ENCODE assay signal across 21 mouse cellular contexts in the genomic region with DNA sequence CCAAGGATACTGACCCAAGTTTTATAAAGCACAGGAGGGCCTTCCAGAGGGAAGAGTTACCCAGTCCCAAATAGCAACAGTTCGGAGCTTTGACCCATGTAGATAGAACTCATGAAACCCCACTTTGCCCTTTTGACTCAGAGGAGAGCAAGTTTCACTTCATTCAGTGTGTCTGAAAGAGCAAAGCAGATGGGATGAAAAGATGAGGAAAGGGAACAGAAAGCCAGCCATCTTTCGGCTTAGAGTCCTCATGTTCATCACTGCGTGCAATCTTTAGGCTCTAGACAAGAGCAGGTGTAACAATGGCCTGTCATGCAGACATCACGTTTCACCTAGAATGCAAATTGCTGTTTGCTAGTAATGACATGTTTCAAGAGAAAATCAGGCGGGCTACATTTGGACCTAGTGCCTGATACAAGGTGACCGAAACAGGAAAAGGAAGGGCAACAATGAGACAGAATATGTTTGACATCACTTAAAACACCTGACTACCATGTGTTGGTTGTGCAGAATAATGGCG. TPM values are rescaled to one million over a fixed set of nuclear protein-coding genes. Genes with fewer than 3 reads are reported as not detected.
DNase-seq lines count a peak whose midpoint lies in the region; ATAC-seq and TF ChIP-seq lines count a peak whose summit lies in the region.
"Had no signal": no experiment of that assay in that cellular context is flagged by ENCODE, and none has a peak within 500 bp of the region (broad histone marks: within the 10 kb centered on the region; RNA-seq: fewer than 3 reads in every experiment).

No protein-coding gene starts in this region.

- peak; percentile 85 for TF ChIP-seq EP300 in CH12.LX (IDR thresholded peaks at IDR 0.05; ENCODE audit: low read length)

- H3K79me2 ChIP-seq in CH12.LX (replicated peaks; ENCODE audit: control insufficient read depth, extremely low read depth, insufficient read depth, poor library complexity, severe bottlenecking): no peaks in the 10 kb centered on the region

- no peak overlapping the region for H3K9ac ChIP-seq in forebrain, embryonic 13.5 days
- H3K9ac ChIP-seq in forebrain, embryonic 15.5 days (replicated peaks): no peak overlapping the region
- H3K9ac ChIP-seq in CH12.LX (ENCODE audit: insufficient read depth, low read depth): no peak overlapping the region
- no peak overlapping the region for H3K9ac ChIP-seq in heart, embryonic 11.5 days (ENCODE audit: low read depth, low read length)
- H3K9ac ChIP-seq: embryonic facial prominence, embryonic 12.5 days; forebrain, embryonic 12.5 days; forebrain, postnatal 0 days had no signal

- 0 out of 2 replicates have a peak overlapping the region, but pooled peaks have one; percentile 62 for H3K27ac ChIP-seq in forebrain, embryonic 13.5 days
- H3K27ac ChIP-seq in forebrain, embryonic 15.5 days (replicated peaks): no peak overlapping the region
- no peak overlapping the region for H3K27ac ChIP-seq in CH12.LX (ENCODE audit: insufficient read depth, low read depth)
- no peak overlapping the region for H3K27ac ChIP-seq in heart, embryonic 11.5 days (ENCODE audit: low read depth, low read length)
- H3K27ac ChIP-seq: embryonic facial prominence, embryonic 10.5 days; embryonic facial prominence, embryonic 12.5 days had no signal

- no peak for TF ChIP-seq CTCF in CH12.LX (conservative IDR thresholded peaks at IDR 0.05 in 1 of 2, IDR thresholded peaks at IDR 0.05 in 1 of 2; ENCODE audit: low read depth in 2 of 2, low read length in 2 of 2)

- no peak; the same call in 1 of the 2 replicates for TF ChIP-seq RAD21 in CH12.LX (IDR thresholded peaks at IDR 0.05; ENCODE audit: low read depth, low read length)

- peak; percentile 88 for DNase-seq in A20 (ENCODE audit: low read depth, low spot score)
- DNase-seq in CH12.LX (ENCODE audit: extremely low read depth): peak; percentile 61
- DNase-seq in splenic B cell, adult 2 months (ENCODE audit: low read depth, low spot score): peak; percentile 64
- DNase-seq in right cerebral cortex, postnatal 14 days: no peak
- DNase-seq: adrenal gland, adult 2 months; adrenal gland, postnatal 10 days; adrenal gland, postnatal 25 days; B cell, adult 2 months; cerebellum, adult 11 months; cerebellum, adult 18-20 months; cerebellum, adult 8-10 months; cerebellum, postnatal 14 days; cerebellum, postnatal 36 days had no signal

- in situ Hi-C loops in CH12.LX (cut with MboI; ENCODE audit: low pct_ligation_motif_present, low pct_unique_long_range_greater_than_20kb, low sequenced_read_pairs): no loop called here

- dilution Hi-C loops in CH12.LX (cut with MboI; ENCODE audit: extremely low pct_ligation_motif_present, extremely low pct_unique_long_range_greater_than_20kb, low sequenced_read_pairs): no loop called here

- H3K4me1 ChIP-seq in forebrain, embryonic 13.5 days: peaks cover 38% of the 10 kb centered on the region
- peaks cover 23% of the 10 kb centered on the region for H3K4me1 ChIP-seq in forebrain, embryonic 15.5 days
- peaks cover 32 to 65% of the 10 kb centered on the region in 2 experiments for H3K4me1 ChIP-seq in CH12.LX (ENCODE audit: control insufficient read depth in 1 of 2, insufficient read depth in 2 of 2)
- H3K4me1 ChIP-seq in heart, embryonic 11.5 days (ENCODE audit: control insufficient read depth, insufficient read depth, low read length): no peaks in the 10 kb centered on the region
- H3K4me1 ChIP-seq: embryonic facial prominence, embryonic 12.5 days had no signal

- no peak overlapping the region for H3K4me2 ChIP-seq in forebrain, embryonic 13.5 days
- no peak overlapping the region for H3K4me2 ChIP-seq in forebrain, embryonic 15.5 days (replicated peaks)
- peak overlapping the region; percentile 62 for H3K4me2 ChIP-seq in CH12.LX (ENCODE audit: insufficient read depth, low read depth, poor library complexity, severe bottlenecking)
- no peak overlapping the region for H3K4me2 ChIP-seq in heart, embryonic 11.5 days
- H3K4me2 ChIP-seq: embryonic facial prominence, embryonic 12.5 days; forebrain, embryonic 12.5 days had no signal

- TF ChIP-seq POLR2A in CH12.LX (IDR thresholded peaks at IDR 0.05; ENCODE audit: low read depth, low read length): no peak

- H3K9me3 ChIP-seq in forebrain, embryonic 13.5 days (replicated peaks): no peaks in the 10 kb centered on the region
- H3K9me3 ChIP-seq in forebrain, embryonic 15.5 days: no peaks in the 10 kb centered on the region
- no peaks in the 10 kb centered on the region for H3K9me3 ChIP-seq in CH12.LX (replicated peaks; ENCODE audit: low read length)
- no peaks in the 10 kb centered on the region for H3K9me3 ChIP-seq in heart, embryonic 11.5 days (replicated peaks; ENCODE audit: control insufficient read depth, low read length)
- H3K9me3 ChIP-seq: embryonic facial prominence, embryonic 10.5 days; embryonic facial prominence, embryonic 12.5 days; forebrain, embryonic 12.5 days had no signal

- no peaks in the 10 kb centered on the region for H3K27me3 ChIP-seq in forebrain, embryonic 13.5 days
- no peaks in the 10 kb centered on the region for H3K27me3 ChIP-seq in forebrain, embryonic 15.5 days
- no peaks in the 10 kb centered on the region for H3K27me3 ChIP-seq in CH12.LX (replicated peaks)
- H3K27me3 ChIP-seq in splenic B cell, adult 2 months (ENCODE audit: control insufficient read depth, insufficient read depth, low read length, poor library complexity, severe bottlenecking): no peaks in the 10 kb centered on the region
- H3K27me3 ChIP-seq in heart, embryonic 11.5 days (ENCODE audit: control insufficient read depth, insufficient read depth, low read length): no peaks in the 10 kb centered on the region
- H3K27me3 ChIP-seq: embryonic facial prominence, embryonic 12.5 days; forebrain, embryonic 12.5 days had no signal

- ATAC-seq in forebrain, embryonic 13.5 days: no peak
- ATAC-seq in forebrain, embryonic 15.5 days (replicated peaks): no peak
- no peak for ATAC-seq in heart, embryonic 11.5 days (replicated peaks; ENCODE audit: insufficient number of reproducible peaks, low FRiP score, low TSS enrichment)
- ATAC-seq: CD4-positive, CD25-positive, alpha-beta regulatory T cell, adult 4 months; forebrain, postnatal 0 days had no signal

- H3K36me3 ChIP-seq in forebrain, embryonic 13.5 days (ENCODE audit: poor library complexity, severe bottlenecking): no peaks in the 10 kb centered on the region
- H3K36me3 ChIP-seq in forebrain, embryonic 15.5 days: no peaks in the 10 kb centered on the region
- H3K36me3 ChIP-seq in CH12.LX (replicated peaks in 1 of 2; ENCODE audit: control insufficient read depth in 1 of 2, insufficient read depth in 1 of 2, low read length in 1 of 2): no peaks in the 10 kb centered on the region
- H3K36me3 ChIP-seq in splenic B cell, adult 2 months (ENCODE audit: control insufficient read depth, insufficient read depth, low read length, poor library complexity, severe bottlenecking): no peaks in the 10 kb centered on the region
- no peaks in the 10 kb centered on the region for H3K36me3 ChIP-seq in heart, embryonic 11.5 days (ENCODE audit: control insufficient read depth, insufficient read depth, low read length)
- H3K36me3 ChIP-seq: embryonic facial prominence, embryonic 10.5 days; embryonic facial prominence, embryonic 12.5 days; forebrain, embryonic 12.5 days had no signal

- H3K4me3 ChIP-seq in forebrain, embryonic 13.5 days: no peak overlapping the region
- H3K4me3 ChIP-seq in forebrain, embryonic 15.5 days: no peak overlapping the region
- H3K4me3 ChIP-seq in CH12.LX (replicated peaks in 1 of 3; ENCODE audit: low read depth in 2 of 3, low read length in 2 of 3, poor library complexity in 1 of 3): no peak overlapping the region
- no peak overlapping the region for H3K4me3 ChIP-seq in heart, embryonic 11.5 days (ENCODE audit: low read depth, low read length)
- H3K4me3 ChIP-seq: embryonic facial prominence, embryonic 10.5 days; embryonic facial prominence, embryonic 12.5 days; forebrain, embryonic 12.5 days had no signal

- 94% methylated on average over 7 of the region's 7 CpGs for WGBS in forebrain, embryonic 13.5 days
- WGBS in forebrain, embryonic 15.5 days: 93% methylated on average over 7 of the region's 7 CpGs
- WGBS in heart, embryonic 11.5 days (ENCODE audit: insufficient replicate concordance): 90% methylated on average over 7 of the region's 7 CpGs

TF ChIP-seq in CH12.LX, 34 proteins besides CTCF, POLR2A, EP300 and RAD21:
- TF ChIP-seq MYC (IDR thresholded peaks at IDR 0.05; ENCODE audit: low read depth, low read length): peak; percentile 63
- TF ChIP-seq MAFK (IDR thresholded peaks at IDR 0.05; ENCODE audit: insufficient replicate concordance, low read length): 0 out of 2 replicates have a peak, but pooled peaks have one; percentile 45
- no peak for TF ChIP-seq HCFC1 (IDR thresholded peaks at IDR 0.05; ENCODE audit: low read depth, low read length)
- TF ChIP-seq BHLHE40 (IDR thresholded peaks at IDR 0.05; ENCODE audit: low read depth, low read length): peak; percentile 98
- peak; percentile 60 for TF ChIP-seq ETS1 (conservative IDR thresholded peaks at IDR 0.05; ENCODE audit: low read depth, low read length)
- TF ChIP-seq CHD1 (IDR thresholded peaks at IDR 0.05; ENCODE audit: low read depth, low read length): no peak
- TF ChIP-seq GABPA (IDR thresholded peaks at IDR 0.05; ENCODE audit: insufficient replicate concordance, low read depth, low read length): no peak
- peak; percentile 50; the same call in 1 of the 2 replicates for TF ChIP-seq JUND (conservative IDR thresholded peaks at IDR 0.05; ENCODE audit: low read depth, low read length)
- no peak for TF ChIP-seq ZC3H11A (IDR thresholded peaks at IDR 0.05; ENCODE audit: low read depth, low read length)
- TF ChIP-seq MXI1 (IDR thresholded peaks at IDR 0.05; ENCODE audit: low read depth, low read length): no peak
- TF ChIP-seq IRF4 (IDR thresholded peaks at IDR 0.05; ENCODE audit: low read depth, low read length): peak; percentile 72
- TF ChIP-seq RCOR1 (conservative IDR thresholded peaks at IDR 0.05; ENCODE audit: low read depth, low read length): peak; percentile 80; the same call in 1 of the 2 replicates
- TF ChIP-seq MAX (IDR thresholded peaks at IDR 0.05; ENCODE audit: low read length): no peak; the same call in 1 of the 2 replicates
- no peak for TF ChIP-seq MEF2A (IDR thresholded peaks at IDR 0.05; ENCODE audit: borderline replicate concordance, low read depth, low read length)
- peak; percentile 53; the same call in 1 of the 2 replicates for TF ChIP-seq TCF12 (IDR thresholded peaks at IDR 0.05; ENCODE audit: low read depth, low read length)

RNA-seq across cellular contexts. Expression of gene Dph5, which starts 32.9 kb away (rescaled TPM):
- polyA plus RNA-seq in forebrain, embryonic 13.5 days (2015; fragmentation: Nextera tagmentation; extraction: Ambion mirVana): 29.8 and 30.2 TPM in 2 replicates
- 28.8 and 29.4 TPM in 2 replicates for polyA plus RNA-seq in forebrain, embryonic 15.5 days (2015; fragmentation: Nextera tagmentation; extraction: Ambion mirVana)
- total RNA-seq in CH12.LX (2012; rRNA removed) (37.0 and 41.4 TPM in 2 replicates), CH12.LX (2014; rRNA removed) (70.0 and 74.3 TPM in 2 replicates)
- 54.1 and 55.1 TPM in 2 replicates for polyA plus RNA-seq in CH12.LX (2012; ENCODE audit: insufficient read length, low read depth)
- polyA plus RNA-seq in heart, embryonic 11.5 days (2014; fragmentation: Nextera tagmentation; extraction: Ambion mirVana): 20.0 and 22.0 TPM in 2 replicates
